14 mouse cellular contexts compared by ENCODE assay signal in the genomic region with DNA sequence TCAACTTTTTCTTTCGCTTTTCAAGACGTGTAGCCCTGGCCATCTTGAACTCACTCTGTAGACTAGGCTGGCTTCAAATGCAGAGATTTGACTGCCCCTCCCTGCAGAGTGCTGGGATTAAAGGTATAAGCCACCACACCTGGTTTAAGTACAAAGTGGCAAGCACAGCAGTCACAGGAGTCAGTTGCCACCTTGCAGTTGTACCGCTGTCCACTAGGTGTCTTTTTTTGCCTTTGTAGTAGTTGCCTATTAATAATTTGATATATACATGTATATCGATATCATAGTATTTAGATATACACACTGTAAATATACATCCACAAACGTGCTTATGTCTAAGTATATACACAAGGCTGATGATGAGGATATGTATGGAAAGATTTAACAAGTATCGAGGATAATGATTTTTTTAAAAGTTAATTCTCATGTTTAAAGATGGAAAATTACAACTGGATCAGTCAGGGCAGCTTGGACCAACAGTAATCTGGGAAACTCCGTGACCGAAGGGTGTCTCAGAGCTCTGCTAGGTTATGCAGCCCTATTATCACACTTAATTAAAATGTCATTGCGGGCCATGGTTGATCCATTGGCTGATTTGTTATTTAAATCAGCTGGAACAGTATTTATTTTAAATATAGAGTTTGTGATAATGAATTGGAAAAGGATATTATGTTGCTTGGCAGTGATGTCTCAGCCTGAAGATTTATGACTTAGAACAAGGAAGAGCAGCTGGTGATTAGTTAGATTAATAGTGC.
DNase-seq lines count a peak whose midpoint lies in the region; ATAC-seq lines count a peak whose summit lies in the region.
"Had no signal": no experiment of that assay in that cellular context is flagged by ENCODE, and none has a peak within 500 bp of the region (broad histone marks: within the 10 kb centered on the region; RNA-seq: fewer than 3 reads in every experiment).

No protein-coding gene starts in this region.

- ATAC-seq in intestine, embryonic 15.5 days = peak; percentile 10; the same call in 1 of the 2 replicates
- ATAC-seq in intestine, embryonic 16.5 days = no peak
- peak; percentile 50 for ATAC-seq in megakaryocyte progenitor cell, adult 5-6 weeks (replicated peaks; ENCODE audit: poor library complexity)

- DNase-seq in lung, postnatal 10 days = peak; percentile 10
- DNase-seq in lung, postnatal 14 days = no peak
- DNase-seq in brain, adult 2 months (ENCODE audit: low read depth, low spot score) = peak; percentile 22
- no peak for DNase-seq in urinary bladder, postnatal 25 days (ENCODE audit: low spot score)
- DNase-seq: adrenal gland, adult 2 months; cerebellum, adult 18-20 months; heart, postnatal 36 days; right cerebral cortex, adult 18-20 months had no signal

- no peak overlapping the region for H3K9ac ChIP-seq in intestine, embryonic 15.5 days
- no peak overlapping the region for H3K9ac ChIP-seq in intestine, embryonic 16.5 days (ENCODE audit: low read depth, low read length)
- H3K9ac ChIP-seq: limb, embryonic 12.5 days; stomach, embryonic 15.5 days had no signal

- no peak overlapping the region for H3K4me3 ChIP-seq in intestine, embryonic 15.5 days (replicated peaks)
- H3K4me3 ChIP-seq in intestine, embryonic 16.5 days (ENCODE audit: low read length) = no peak overlapping the region
- H3K4me3 ChIP-seq: embryonic facial prominence, embryonic 10.5 days; limb, embryonic 12.5 days; stomach, embryonic 15.5 days had no signal

- no peak overlapping the region for H3K4me2 ChIP-seq in intestine, embryonic 15.5 days (replicated peaks)
- H3K4me2 ChIP-seq in intestine, embryonic 16.5 days (ENCODE audit: low read depth, low read length) = no peak overlapping the region
- H3K4me2 ChIP-seq: limb, embryonic 12.5 days; stomach, embryonic 15.5 days had no signal

- no peaks in the 10 kb centered on the region for H3K27me3 ChIP-seq in intestine, embryonic 15.5 days (replicated peaks)
- H3K27me3 ChIP-seq in intestine, embryonic 16.5 days (replicated peaks; ENCODE audit: control insufficient read depth, insufficient read depth, low read length) = no peaks in the 10 kb centered on the region
- H3K27me3 ChIP-seq: limb, embryonic 12.5 days; stomach, embryonic 15.5 days had no signal

- 87% methylated on average over 9 of the region's 9 CpGs for WGBS in intestine, embryonic 15.5 days
- WGBS in intestine, embryonic 16.5 days = 86% methylated on average over 9 of the region's 9 CpGs

- no peaks in the 10 kb centered on the region for H3K4me1 ChIP-seq in intestine, embryonic 15.5 days (replicated peaks)
- 0 out of 2 replicates have a peak, but pooled peaks cover 3% of the 10 kb centered on the region for H3K4me1 ChIP-seq in intestine, embryonic 16.5 days (ENCODE audit: control insufficient read depth, insufficient read depth, low read length)
- H3K4me1 ChIP-seq: embryonic facial prominence, embryonic 10.5 days; limb, embryonic 12.5 days; stomach, embryonic 15.5 days had no signal

- H3K36me3 ChIP-seq in intestine, embryonic 15.5 days = no peaks in the 10 kb centered on the region
- no peaks in the 10 kb centered on the region for H3K36me3 ChIP-seq in intestine, embryonic 16.5 days (ENCODE audit: control insufficient read depth, insufficient read depth, low read length)
- H3K36me3 ChIP-seq: limb, embryonic 12.5 days; stomach, embryonic 15.5 days had no signal

- H3K9me3 ChIP-seq in intestine, embryonic 15.5 days = no peaks in the 10 kb centered on the region
- H3K9me3 ChIP-seq in intestine, embryonic 16.5 days (ENCODE audit: control insufficient read depth, low read length) = no peaks in the 10 kb centered on the region
- H3K9me3 ChIP-seq: stomach, embryonic 15.5 days had no signal

- H3K27ac ChIP-seq in intestine, embryonic 15.5 days = no peak overlapping the region
- H3K27ac ChIP-seq in intestine, embryonic 16.5 days (ENCODE audit: low read length) = no peak overlapping the region
- H3K27ac ChIP-seq: embryonic facial prominence, embryonic 10.5 days; limb, embryonic 12.5 days; stomach, embryonic 15.5 days had no signal

Comparison
In these comparisons a context has a peak if more than half of its experiments do, and no peak if none do; other contexts are left out.
1. DNase-seq: peak in lung, postnatal 10 days (single experiment) and brain, adult 2 months (single experiment); none in lung, postnatal 14 days (single experiment) and urinary bladder, postnatal 25 days (single experiment).